Mouse (Mus musculus) cortical plate, adult 2 months (tissue): ENCODE data around the gene Mapt.

Source experiments
- CTCF ChIP-seq: fragments of 200-500 bp; IDR thresholded peaks from 2 replicates; pipeline ENCODE4 v1.5.1; 2011; ENCODE audit warnings: mild to moderate bottlenecking, control low read depth, low read length; ENCODE audit not compliant: insufficient read depth; ENCODE audit errors: extremely low read depth
- POLR2A ChIP-seq: fragments of 200-500 bp; IDR thresholded peaks from 2 replicates; pipeline ENCODE4 v1.6.1; 2011; ENCODE audit warnings: mild to moderate bottlenecking, low read length, control low read depth; ENCODE audit not compliant: insufficient read depth; ENCODE audit errors: extremely low read depth

DNA sequence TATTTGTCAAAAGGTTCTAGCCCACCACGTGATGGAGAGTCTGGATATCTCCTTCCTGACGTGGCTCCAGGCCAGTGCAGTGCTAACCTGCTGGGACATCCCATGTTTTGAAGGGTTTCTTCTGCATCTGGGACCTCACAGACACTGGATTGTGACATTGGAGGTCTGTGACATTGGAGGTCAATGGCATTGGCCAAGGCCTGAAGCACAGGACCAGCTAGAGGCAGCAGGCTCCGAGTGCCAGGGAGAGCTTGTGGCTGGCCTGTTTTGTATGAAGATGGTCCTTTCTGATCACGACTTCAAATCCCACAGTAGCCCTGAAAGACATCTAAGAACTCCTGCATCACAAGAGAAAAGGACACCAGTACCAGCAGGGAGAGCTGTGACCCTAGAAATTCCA lies 99.0 kb downstream of the Mapt start:
- no peak for TF ChIP-seq POLR2A
- no peak for TF ChIP-seq CTCF
